Mouse (Mus musculus): Measurements from ENCODE around the gene Gnb1. TPM values are rescaled to one million over a fixed set of nuclear protein-coding genes. Genes with fewer than 3 reads are reported as not detected.

Gene Gnb1
- polyA plus RNA-seq, 1 experiment, result 541 TPM

DNA sequence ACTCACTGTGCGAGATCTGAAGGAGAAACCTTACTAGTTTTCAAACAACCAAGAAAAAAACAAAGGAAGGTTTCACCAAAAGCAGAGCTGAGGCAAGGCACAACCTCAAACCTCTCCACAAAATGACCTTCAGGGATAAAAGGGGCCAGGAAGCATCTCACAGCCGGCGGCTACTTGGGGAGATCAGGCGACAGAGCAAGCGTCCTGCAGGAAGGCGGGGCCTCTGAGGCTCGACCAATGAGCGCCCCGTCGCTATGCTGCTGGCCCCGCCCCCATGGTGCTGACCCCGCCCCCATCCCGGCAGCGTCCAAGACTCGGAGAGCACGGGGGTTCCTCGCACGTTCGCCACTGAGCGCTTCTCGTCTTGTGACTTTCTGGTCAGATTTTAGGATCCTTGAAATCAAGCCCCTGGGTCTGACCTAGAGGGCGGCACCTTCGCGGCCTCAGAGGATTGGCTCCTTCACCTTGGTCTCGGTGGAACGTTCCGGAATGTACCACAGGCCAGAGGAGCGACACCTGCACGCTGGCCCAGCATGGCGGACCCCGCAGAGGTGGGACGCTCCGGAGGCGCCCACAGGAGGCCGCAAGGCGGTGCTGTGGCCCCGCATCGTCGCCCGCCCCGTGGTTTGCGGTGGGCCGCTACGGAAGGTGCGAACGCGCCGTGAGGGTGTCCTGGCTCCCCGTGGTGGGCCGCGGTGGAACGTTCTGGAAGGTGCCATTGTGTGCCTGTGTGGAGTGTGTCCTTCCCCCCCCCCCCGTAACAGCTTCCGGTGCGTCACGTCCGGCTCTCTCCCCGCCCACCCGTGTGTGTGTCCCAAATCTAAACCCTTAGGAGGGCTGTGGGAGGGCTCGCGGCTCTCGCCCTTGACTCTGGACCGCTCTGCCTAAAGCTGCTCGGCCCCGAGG is 110.2 kb downstream of the Gnb1 start, which contains the start of gene Slc35e2:
Gene Slc35e2 (plus strand): TSS at position 326 of the 906 bp plus-strand sequence.
- peak within 1 kb of the TSS; percentile 87 for H3K4me3 ChIP-seq (ENCODE audit: low read depth, low read length)
- H3K27ac ChIP-seq (ENCODE audit: insufficient read depth, low read length), result peak within 1 kb of the TSS; percentile 98
- H3K4me1 ChIP-seq (ENCODE audit: control insufficient read depth, insufficient read depth, low read length), result no peaks in the 10 kb centered on the region
- H3K9me3 ChIP-seq (replicated peaks; ENCODE audit: control insufficient read depth, insufficient read depth, low read length, poor library complexity, severe bottlenecking), result no peaks in the 10 kb centered on the region
- peak within 1 kb of the TSS; percentile 87 for H3K9ac ChIP-seq (ENCODE audit: low read depth, poor library complexity, severe bottlenecking)
- H3K36me3 ChIP-seq (ENCODE audit: control insufficient read depth, insufficient read depth, low read length, poor library complexity, severe bottlenecking), result peaks cover 3% of the 10 kb centered on the region
- no peak for TF ChIP-seq CTCF (IDR thresholded peaks at IDR 0.05; ENCODE audit: low read depth, low read length)
- peak; percentile 75 for TF ChIP-seq POLR2A (IDR thresholded peaks at IDR 0.05; ENCODE audit: insufficient read depth, low read length)
- H3K27me3 ChIP-seq (ENCODE audit: control insufficient read depth, insufficient read depth, low read length, poor library complexity, severe bottlenecking), result no peaks in the 10 kb centered on the region

DNA sequence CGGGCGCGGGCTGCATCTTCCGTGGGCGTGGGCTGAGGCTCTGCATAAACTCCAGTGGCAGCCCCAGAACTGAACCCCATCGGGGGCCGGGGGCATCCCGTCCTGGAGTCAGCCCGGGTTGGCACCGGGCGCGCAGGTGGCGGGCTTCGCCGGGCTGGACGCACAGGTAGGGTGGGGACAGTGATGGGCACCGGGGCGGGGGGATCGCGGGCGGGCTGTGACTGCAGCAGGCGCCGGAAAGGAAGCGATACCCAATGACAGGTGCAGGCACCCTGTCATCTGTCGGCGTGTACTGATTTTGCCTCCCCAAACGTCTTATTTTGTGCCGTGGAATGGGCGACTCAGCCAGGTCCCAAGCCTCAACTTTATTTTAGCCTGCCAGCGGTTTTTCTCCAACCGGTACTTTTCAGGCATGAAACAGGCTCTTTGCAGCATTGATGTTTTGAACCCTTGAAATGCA is 110.9 kb downstream of the Gnb1 start:
- Histone ChIP-seq H3K4me3 (ENCODE audit: low read depth, low read length) (peak overlapping the region; percentile 78), H3K4me1 (ENCODE audit: control insufficient read depth, insufficient read depth, low read length) (no peaks in the 10 kb centered on the region), H3K9me3 (replicated peaks; ENCODE audit: control insufficient read depth, insufficient read depth, low read length, poor library complexity, severe bottlenecking) (no peaks in the 10 kb centered on the region), H3K9ac (ENCODE audit: low read depth, poor library complexity, severe bottlenecking) (peak overlapping the region; percentile 87), H3K36me3 (ENCODE audit: control insufficient read depth, insufficient read depth, low read length, poor library complexity, severe bottlenecking) (peaks cover 3% of the 10 kb centered on the region), H3K27ac (ENCODE audit: insufficient read depth, low read length) (no peak overlapping the region), H3K27me3 (ENCODE audit: control insufficient read depth, insufficient read depth, low read length, poor library complexity, severe bottlenecking) (no peaks in the 10 kb centered on the region)
- TF ChIP-seq POLR2A (IDR thresholded peaks at IDR 0.05; ENCODE audit: insufficient read depth, low read length) (no peak), CTCF (IDR thresholded peaks at IDR 0.05; ENCODE audit: low read depth, low read length) (no peak), EP300 (IDR thresholded peaks at IDR 0.05; ENCODE audit: insufficient read depth, low read depth, low read length) (no peak)

DNA sequence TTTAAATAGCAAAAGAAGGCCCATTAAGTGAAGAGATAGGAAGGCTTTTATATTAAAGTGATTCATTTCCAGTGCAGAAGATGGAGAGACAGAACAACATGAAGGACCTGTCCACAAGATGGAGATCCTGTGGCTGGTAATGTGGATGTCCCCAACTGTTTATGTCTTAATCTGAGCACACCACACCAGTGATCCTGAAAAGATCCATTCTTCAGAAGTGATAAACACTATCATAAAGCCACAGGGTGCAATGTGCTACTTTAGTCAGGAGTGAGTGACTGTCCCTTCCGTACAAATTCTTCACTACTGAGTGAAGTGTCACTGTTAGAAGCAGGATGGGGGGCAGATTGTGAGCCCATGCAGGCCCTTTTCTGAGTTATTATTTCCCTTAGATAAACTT is 111.6 kb downstream of the Gnb1 start:
- H3K4me3 ChIP-seq (ENCODE audit: low read depth, low read length), result no peak overlapping the region
- H3K9me3 ChIP-seq (replicated peaks; ENCODE audit: control insufficient read depth, insufficient read depth, low read length, poor library complexity, severe bottlenecking), result no peaks in the 10 kb centered on the region
- peak overlapping the region; percentile 87 for H3K9ac ChIP-seq (ENCODE audit: low read depth, poor library complexity, severe bottlenecking)
- TF ChIP-seq EP300 (IDR thresholded peaks at IDR 0.05; ENCODE audit: insufficient read depth, low read depth, low read length) (no peak), CTCF (IDR thresholded peaks at IDR 0.05; ENCODE audit: low read depth, low read length) (no peak), POLR2A (IDR thresholded peaks at IDR 0.05; ENCODE audit: insufficient read depth, low read length) (no peak)
- no peaks in the 10 kb centered on the region for H3K27me3 ChIP-seq (ENCODE audit: control insufficient read depth, insufficient read depth, low read length, poor library complexity, severe bottlenecking)
- H3K4me1 ChIP-seq (ENCODE audit: control insufficient read depth, insufficient read depth, low read length), result no peaks in the 10 kb centered on the region
- H3K36me3 ChIP-seq (ENCODE audit: control insufficient read depth, insufficient read depth, low read length, poor library complexity, severe bottlenecking), result peaks cover 3% of the 10 kb centered on the region
- no peak overlapping the region for H3K27ac ChIP-seq (ENCODE audit: insufficient read depth, low read length)

DNA sequence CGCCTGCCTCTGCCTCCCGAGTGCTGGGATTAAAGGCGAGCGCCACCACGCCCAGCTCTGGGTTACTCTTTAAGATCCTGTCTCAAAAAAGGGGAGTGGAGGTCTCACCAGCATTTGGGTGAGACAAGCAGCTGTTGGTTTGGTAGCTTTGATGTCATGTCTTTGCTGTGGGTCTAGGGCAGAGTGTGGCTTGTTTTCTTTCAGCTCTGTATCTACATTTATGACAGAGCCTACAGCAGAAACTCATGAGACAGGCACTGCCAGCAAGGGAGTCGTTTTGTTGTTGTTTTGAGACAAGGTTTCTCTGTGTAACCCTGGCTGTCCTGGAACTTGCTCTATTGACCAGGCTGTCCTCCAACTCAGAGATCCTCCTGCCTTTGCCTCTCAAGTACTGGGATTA is 112.6 kb downstream of the Gnb1 start:
- Histone ChIP-seq H3K27ac (ENCODE audit: insufficient read depth, low read length) (no peak overlapping the region), H3K9me3 (replicated peaks; ENCODE audit: control insufficient read depth, insufficient read depth, low read length, poor library complexity, severe bottlenecking) (no peaks in the 10 kb centered on the region), H3K27me3 (ENCODE audit: control insufficient read depth, insufficient read depth, low read length, poor library complexity, severe bottlenecking) (no peaks in the 10 kb centered on the region), H3K36me3 (ENCODE audit: control insufficient read depth, insufficient read depth, low read length, poor library complexity, severe bottlenecking) (peaks cover 3% of the 10 kb centered on the region), H3K4me3 (ENCODE audit: low read depth, low read length) (no peak overlapping the region), H3K4me1 (ENCODE audit: control insufficient read depth, insufficient read depth, low read length) (no peaks in the 10 kb centered on the region), H3K9ac (ENCODE audit: low read depth, poor library complexity, severe bottlenecking) (no peak overlapping the region)
- no peak for TF ChIP-seq POLR2A (IDR thresholded peaks at IDR 0.05; ENCODE audit: insufficient read depth, low read length)
- TF ChIP-seq EP300 (IDR thresholded peaks at IDR 0.05; ENCODE audit: insufficient read depth, low read depth, low read length), result no peak
- TF ChIP-seq CTCF (IDR thresholded peaks at IDR 0.05; ENCODE audit: low read depth, low read length), result no peak

DNA sequence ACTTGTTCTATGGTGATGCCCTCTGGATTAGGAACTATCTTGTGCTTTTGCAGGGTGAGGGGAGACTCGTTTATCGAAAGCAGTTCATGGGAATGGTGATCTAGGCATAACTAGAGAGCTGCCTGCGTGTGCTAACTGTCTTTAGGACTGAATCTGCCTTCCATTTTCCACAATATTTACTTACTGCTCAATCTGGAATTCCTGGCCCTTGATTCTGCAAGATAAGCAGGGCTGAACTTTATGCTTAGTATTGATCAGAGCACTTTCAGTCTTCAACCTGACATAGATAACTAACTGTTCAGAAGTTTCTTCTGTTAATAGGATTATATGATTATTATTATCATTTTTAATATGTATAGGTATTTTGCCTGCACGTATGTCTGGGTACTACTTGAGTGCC is 114.0 kb downstream of the Gnb1 start:
- H3K4me3 ChIP-seq (ENCODE audit: low read depth, low read length), result no peak overlapping the region
- H3K27me3 ChIP-seq (ENCODE audit: control insufficient read depth, insufficient read depth, low read length, poor library complexity, severe bottlenecking), result no peaks in the 10 kb centered on the region
- no peaks in the 10 kb centered on the region for H3K9me3 ChIP-seq (replicated peaks; ENCODE audit: control insufficient read depth, insufficient read depth, low read length, poor library complexity, severe bottlenecking)
- TF ChIP-seq CTCF (IDR thresholded peaks at IDR 0.05; ENCODE audit: low read depth, low read length) (no peak), EP300 (IDR thresholded peaks at IDR 0.05; ENCODE audit: insufficient read depth, low read depth, low read length) (no peak), POLR2A (IDR thresholded peaks at IDR 0.05; ENCODE audit: insufficient read depth, low read length) (no peak)
- peaks cover 6% of the 10 kb centered on the region for H3K36me3 ChIP-seq (ENCODE audit: control insufficient read depth, insufficient read depth, low read length, poor library complexity, severe bottlenecking)
- no peak overlapping the region for H3K27ac ChIP-seq (ENCODE audit: insufficient read depth, low read length)
- H3K9ac ChIP-seq (ENCODE audit: low read depth, poor library complexity, severe bottlenecking), result no peak overlapping the region
- no peaks in the 10 kb centered on the region for H3K4me1 ChIP-seq (ENCODE audit: control insufficient read depth, insufficient read depth, low read length)

DNA sequence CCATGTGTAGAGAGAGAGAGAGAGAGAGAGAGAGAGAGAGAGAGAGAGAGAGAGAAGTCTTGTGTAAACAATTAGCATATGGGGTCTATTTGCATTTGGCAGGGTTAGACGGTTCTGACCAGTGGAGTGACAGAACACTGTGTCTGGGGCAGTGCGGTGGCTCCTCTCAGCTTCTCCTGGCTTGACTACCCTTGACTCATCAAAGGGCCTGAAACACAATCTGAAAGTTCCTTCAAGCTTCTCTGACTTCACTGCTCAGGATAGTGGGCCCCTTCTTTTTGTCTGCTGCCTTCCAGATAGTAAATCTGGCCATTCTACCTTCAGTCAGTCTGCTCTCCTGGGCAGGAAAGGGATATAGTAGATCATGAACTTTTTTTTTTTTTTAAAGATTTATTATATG is 115.7 kb downstream of the Gnb1 start:
- no peaks in the 10 kb centered on the region for H3K4me1 ChIP-seq (ENCODE audit: control insufficient read depth, insufficient read depth, low read length)
- H3K27me3 ChIP-seq (ENCODE audit: control insufficient read depth, insufficient read depth, low read length, poor library complexity, severe bottlenecking), result no peaks in the 10 kb centered on the region
- TF ChIP-seq EP300 (IDR thresholded peaks at IDR 0.05; ENCODE audit: insufficient read depth, low read depth, low read length) (no peak), POLR2A (IDR thresholded peaks at IDR 0.05; ENCODE audit: insufficient read depth, low read length) (no peak), CTCF (IDR thresholded peaks at IDR 0.05; ENCODE audit: low read depth, low read length) (no peak)
- no peak overlapping the region for H3K9ac ChIP-seq (ENCODE audit: low read depth, poor library complexity, severe bottlenecking)
- H3K27ac ChIP-seq (ENCODE audit: insufficient read depth, low read length), result no peak overlapping the region
- no peak overlapping the region for H3K4me3 ChIP-seq (ENCODE audit: low read depth, low read length)
- peaks cover 14% of the 10 kb centered on the region for H3K36me3 ChIP-seq (ENCODE audit: control insufficient read depth, insufficient read depth, low read length, poor library complexity, severe bottlenecking)
- H3K9me3 ChIP-seq (replicated peaks; ENCODE audit: control insufficient read depth, insufficient read depth, low read length, poor library complexity, severe bottlenecking), result no peaks in the 10 kb centered on the region

Other genes starting within 250 kb of the Gnb1 start
- gene Faap20, start 241.6 kb upstream of the Gnb1 start, polyA plus RNA-seq (2011; ENCODE audit: insufficient read depth, insufficient read length, low read depth, missing spikeins), result 22.9 and 25.2 TPM in 2 replicates
- 33.3 and 36.6 TPM in 2 replicates for gene Prkcz, start 130.0 kb upstream of the Gnb1 start, polyA plus RNA-seq (2011; ENCODE audit: insufficient read depth, insufficient read length, low read depth, missing spikeins)
- not detected in 2 replicates for gene Gabrd, start 93.2 kb upstream of the Gnb1 start, polyA plus RNA-seq (2011; ENCODE audit: insufficient read depth, insufficient read length, low read depth, missing spikeins)
- gene Cfap74, start 82.2 kb upstream of the Gnb1 start, polyA plus RNA-seq (2011; ENCODE audit: insufficient read depth, insufficient read length, low read depth, missing spikeins), result 3.3 and 3.7 TPM in 2 replicates
- gene Tmem52, start 22.2 kb upstream of the Gnb1 start, polyA plus RNA-seq (2011; ENCODE audit: insufficient read depth, insufficient read length, low read depth, missing spikeins), result 0.76 TPM in 1 of 2 replicates, not detected in the other
- 108 and 116 TPM in 2 replicates for gene Nadk, start 71.0 kb downstream of the Gnb1 start, polyA plus RNA-seq (2011; ENCODE audit: insufficient read depth, insufficient read length, low read depth, missing spikeins)
- 19.4 and 20.2 TPM in 2 replicates for gene Slc35e2, start 110.1 kb downstream of the Gnb1 start, polyA plus RNA-seq (2011; ENCODE audit: insufficient read depth, insufficient read length, low read depth, missing spikeins)
- gene Cdk11b, start 133.5 kb downstream of the Gnb1 start, polyA plus RNA-seq (2011; ENCODE audit: insufficient read depth, insufficient read length, low read depth, missing spikeins), result 105 and 113 TPM in 2 replicates
- gene Gm10563, start 154.0 kb downstream of the Gnb1 start, polyA plus RNA-seq (2011; ENCODE audit: insufficient read depth, insufficient read length, low read depth, missing spikeins), result not detected in 2 replicates
- gene Mmp23, start 162.0 kb downstream of the Gnb1 start, polyA plus RNA-seq (2011; ENCODE audit: insufficient read depth, insufficient read length, low read depth, missing spikeins), result 11.7 and 13.6 TPM in 2 replicates
- 13.4 and 18.4 TPM in 2 replicates for gene Mib2, start 177.8 kb downstream of the Gnb1 start, polyA plus RNA-seq (2011; ENCODE audit: insufficient read depth, insufficient read length, low read depth, missing spikeins)
- gene Fndc10, start 203.0 kb downstream of the Gnb1 start, polyA plus RNA-seq (2011; ENCODE audit: insufficient read depth, insufficient read length, low read depth, missing spikeins), result 11.9 and 15.0 TPM in 2 replicates
- gene Ssu72, start 213.4 kb downstream of the Gnb1 start, polyA plus RNA-seq (2011; ENCODE audit: insufficient read depth, insufficient read length, low read depth, missing spikeins), result 144 and 151 TPM in 2 replicates
- gene Tmem240, start 243.4 kb downstream of the Gnb1 start, polyA plus RNA-seq (2011; ENCODE audit: insufficient read depth, insufficient read length, low read depth, missing spikeins), result 0.21 and 0.54 TPM in 2 replicates